Mouse (Mus musculus) heart, postnatal 0 days (tissue): ENCODE results near the gene Cadps.

Source experiments
- CTCF ChIP-seq: IDR thresholded peaks from 2 replicates; pipeline ENCODE4 v1.5.1; 2016; ENCODE audit warnings: antibody characterized with exemption, control low read depth, low read depth
- EP300 ChIP-seq: IDR thresholded peaks from 2 replicates; pipeline ENCODE4 v1.6.1; 2016; ENCODE audit warnings: antibody characterized with exemption, low read depth

DNA sequence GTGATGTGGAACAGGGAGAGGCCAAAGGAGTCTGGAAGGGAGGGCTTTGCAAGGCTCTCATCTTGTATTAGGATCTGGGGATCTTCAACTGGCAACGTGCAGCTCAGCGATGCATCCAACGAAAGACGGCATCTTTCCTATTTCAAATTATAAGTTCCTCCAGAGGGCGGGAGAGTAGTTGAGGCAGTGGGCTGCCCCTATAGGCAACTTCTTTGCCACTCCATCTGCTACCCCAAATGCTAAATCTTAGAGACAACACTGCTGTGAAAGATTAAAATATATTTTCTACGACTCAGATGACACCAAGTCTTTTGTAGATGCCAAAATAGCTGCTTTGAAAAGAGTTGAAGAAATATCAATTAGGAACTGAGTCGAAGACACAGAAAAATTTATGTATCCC is 315.9 kb downstream of the Cadps start:
- TF ChIP-seq CTCF: no peak
- TF ChIP-seq EP300: no peak
